Mouse (Mus musculus) CH12.LX (cell line): ENCODE data around the gene Brat1. TPM values are rescaled to one million over a fixed set of nuclear protein-coding genes. Genes with fewer than 3 reads are reported as not detected.
A peak's percentile ranks its signal among the peaks of the same experiment; 100 is the strongest.

Experiments used
- DNase-seq: peaks from one replicate; pipeline ENCODE4 v3.0.0-alpha.2; 2013; ENCODE audit errors: extremely low read depth
- H3K27ac ChIP-seq: 2 replicates; pipeline ENCODE4 v1.5.1; 2012; ENCODE audit warnings: low read depth, mild to moderate bottlenecking, control low read depth, moderate library complexity; ENCODE audit not compliant: insufficient read depth
- H3K27me3 ChIP-seq: replicated peaks from 2 replicates; pipeline ENCODE3; 2012; ENCODE audit warnings: inconsistent platforms
- H3K36me3 ChIP-seq, 2 experiments: replicated peaks in 1 of 2; 2 replicates each; pipeline versions ENCODE3 to v1.6.1; 2012; ENCODE audit warnings: inconsistent platforms in 1 of 2, low read length in 1 of 2, mild to moderate bottlenecking in 1 of 2, mixed read lengths in 1 of 2, moderate library complexity in 1 of 2; ENCODE audit not compliant: control insufficient read depth in 1 of 2, insufficient read depth in 1 of 2
- H3K4me1 ChIP-seq, 2 experiments: 2 replicates each; pipeline ENCODE4 v1.6.1; 2012; ENCODE audit warnings: inconsistent platforms in 1 of 2, moderate library complexity in 1 of 2; ENCODE audit not compliant: insufficient read depth in 2 of 2, control insufficient read depth in 1 of 2
- H3K4me2 ChIP-seq: 2 replicates; pipeline ENCODE4 v1.6.1; 2012; ENCODE audit warnings: low read depth, mild to moderate bottlenecking, control low read depth; ENCODE audit not compliant: poor library complexity, insufficient read depth, severe bottlenecking
- H3K4me3 ChIP-seq, 3 experiments: fragments of 150-350 bp in 1 of 3; sonication (generic) in 1 of 3; replicated peaks in 1 of 3; 2 replicates each; pipeline versions ENCODE3 to v1.5.1; 2011 to 2012; ENCODE audit warnings: low read depth in 2 of 3, low read length in 2 of 3, mild to moderate bottlenecking in 2 of 3, moderate library complexity in 2 of 3, control low read depth in 1 of 3, improper control_type of control experiment in 1 of 3, inconsistent platforms in 1 of 3, mixed read lengths in 1 of 3; ENCODE audit not compliant: poor library complexity in 1 of 3
- H3K79me2 ChIP-seq: replicated peaks from 2 replicates; pipeline ENCODE4 v1.6.1; 2012; ENCODE audit warnings: mild to moderate bottlenecking, moderate library complexity; ENCODE audit not compliant: control insufficient read depth, poor library complexity, insufficient read depth, severe bottlenecking; ENCODE audit errors: extremely low read depth
- H3K9ac ChIP-seq: 2 replicates; pipeline ENCODE4 v1.6.1; 2012; ENCODE audit warnings: low read depth, mild to moderate bottlenecking, control low read depth, moderate library complexity; ENCODE audit not compliant: insufficient read depth
- H3K9me3 ChIP-seq: replicated peaks from 2 replicates; pipeline ENCODE3; 2012; ENCODE audit warnings: low read length, inconsistent platforms, mixed read lengths
- CHD1 ChIP-seq: IDR thresholded peaks from 2 replicates; pipeline ENCODE4 v1.6.1; 2012; ENCODE audit warnings: low read depth, low read length, improper control_type of control experiment, inconsistent platforms
- CTCF ChIP-seq, 2 experiments: IDR thresholded peaks in 1 of 2; conservative IDR thresholded peaks in 1 of 2; 2 replicates each; pipeline ENCODE4 v1.5.1; 2011 to 2012; ENCODE audit warnings: low read depth in 2 of 2, low read length in 2 of 2, improper control_type of control experiment in 1 of 2, inconsistent platforms in 1 of 2, mild to moderate bottlenecking in 1 of 2, moderate library complexity in 1 of 2
- E2F4 ChIP-seq: IDR thresholded peaks from 2 replicates; pipeline ENCODE4 v1.6.1; 2011; ENCODE audit warnings: low read depth, low read length, improper control_type of control experiment; ENCODE audit not compliant: insufficient replicate concordance
- ELF1 ChIP-seq: IDR thresholded peaks from 2 replicates; pipeline ENCODE4 v1.6.1; 2014; ENCODE audit warnings: low read depth, mild to moderate bottlenecking, inconsistent platforms, low read length, improper control_type of control experiment
- EP300 ChIP-seq: IDR thresholded peaks from 2 replicates; pipeline ENCODE4 v1.6.1; 2011; ENCODE audit warnings: low read length, improper control_type of control experiment
- ETS1 ChIP-seq: conservative IDR thresholded peaks from 2 replicates; pipeline ENCODE4 v1.6.1; 2012; ENCODE audit warnings: low read depth, mild to moderate bottlenecking, inconsistent platforms, low read length, improper control_type of control experiment, moderate library complexity
- IRF4 ChIP-seq: IDR thresholded peaks from 2 replicates; pipeline ENCODE4 v1.6.1; 2014; ENCODE audit warnings: low read depth, mild to moderate bottlenecking, inconsistent platforms, low read length, improper control_type of control experiment
- JUND ChIP-seq: conservative IDR thresholded peaks from 2 replicates; pipeline ENCODE4 v1.6.1; 2011; ENCODE audit warnings: low read depth, low read length, improper control_type of control experiment
- MXI1 ChIP-seq: IDR thresholded peaks from 2 replicates; pipeline ENCODE4 v1.6.1; 2011; ENCODE audit warnings: mild to moderate bottlenecking, low read depth, low read length, improper control_type of control experiment
- MYC ChIP-seq: IDR thresholded peaks from 2 replicates; pipeline ENCODE4 v1.6.1; 2011; ENCODE audit warnings: low read depth, mild to moderate bottlenecking, improper control_type of control experiment, low read length
- NELFE ChIP-seq: IDR thresholded peaks from 2 replicates; pipeline ENCODE4 v1.6.1; 2011; ENCODE audit warnings: low read depth, low read length, improper control_type of control experiment
- PAX5 ChIP-seq: IDR thresholded peaks from 2 replicates; pipeline ENCODE4 v1.6.1; 2012; ENCODE audit warnings: low read length, inconsistent platforms, mixed read lengths
- POLR2A ChIP-seq: IDR thresholded peaks from 2 replicates; pipeline ENCODE4 v1.6.1; 2011; ENCODE audit warnings: low read depth, mild to moderate bottlenecking, improper control_type of control experiment, low read length
- RAD21 ChIP-seq: IDR thresholded peaks from 2 replicates; pipeline ENCODE4 v1.6.1; 2011; ENCODE audit warnings: low read depth, mild to moderate bottlenecking, low read length, improper control_type of control experiment, moderate library complexity
- SIN3A ChIP-seq: IDR thresholded peaks from 2 replicates; pipeline ENCODE4 v1.6.1; 2012; ENCODE audit warnings: low read length, improper control_type of control experiment, inconsistent platforms
- SMC3 ChIP-seq: IDR thresholded peaks from 2 replicates; pipeline ENCODE4 v1.6.1; 2011; ENCODE audit warnings: low read depth, low read length, improper control_type of control experiment
- TBP ChIP-seq: conservative IDR thresholded peaks from 2 replicates; pipeline ENCODE4 v1.6.1; 2011; ENCODE audit warnings: low read depth, low read length, improper control_type of control experiment
- TCF12 ChIP-seq: IDR thresholded peaks from 2 replicates; pipeline ENCODE4 v1.6.1; 2014; ENCODE audit warnings: low read depth, mild to moderate bottlenecking, inconsistent platforms, low read length, improper control_type of control experiment
- UBTF ChIP-seq: IDR thresholded peaks from 2 replicates; pipeline ENCODE4 v1.6.1; 2012; ENCODE audit warnings: low read depth, mild to moderate bottlenecking, inconsistent platforms, low read length, improper control_type of control experiment, moderate library complexity
- USF1 ChIP-seq: IDR thresholded peaks from 2 replicates; pipeline ENCODE4 v1.6.1; 2014; ENCODE audit warnings: low read depth, mild to moderate bottlenecking, inconsistent platforms, low read length, improper control_type of control experiment
- USF2 ChIP-seq: conservative IDR thresholded peaks from 2 replicates; pipeline ENCODE4 v1.6.1; 2011; ENCODE audit warnings: low read depth, low read length, improper control_type of control experiment
- ZC3H11A ChIP-seq: IDR thresholded peaks from 2 replicates; pipeline ENCODE4 v1.6.1; 2012; ENCODE audit warnings: low read depth, mild to moderate bottlenecking, inconsistent platforms, low read length, improper control_type of control experiment
- ZKSCAN1 ChIP-seq: IDR thresholded peaks from 2 replicates; pipeline ENCODE4 v1.6.1; 2012; ENCODE audit warnings: low read depth, inconsistent platforms, low read length, improper control_type of control experiment, borderline replicate concordance
- ZMIZ1 ChIP-seq: IDR thresholded peaks from 2 replicates; pipeline ENCODE4 v1.6.1; 2012; ENCODE audit warnings: low read depth, mild to moderate bottlenecking, inconsistent platforms, low read length, improper control_type of control experiment
- ZNF384 ChIP-seq: IDR thresholded peaks from 2 replicates; pipeline ENCODE4 v1.6.1; 2012; ENCODE audit warnings: low read depth, low read length, improper control_type of control experiment, inconsistent platforms
- dilution Hi-C: fragments of 300-500 bp; cut with MboI; formaldehyde crosslinking; loops from 2 replicates; pipeline ENCODE4 v1.14.3; 2020; ENCODE audit warnings: low sequenced_read_pairs; ENCODE audit not compliant: extremely low pct_unique_long_range_greater_than_20kb, extremely low pct_ligation_motif_present
- in situ Hi-C: fragments of 300-500 bp; cut with MboI; formaldehyde crosslinking; loops from 3 replicates; pipeline ENCODE4 v1.14.3; 2019; ENCODE audit warnings: low sequenced_read_pairs, low pct_ligation_motif_present, low pct_unique_long_range_greater_than_20kb, mixed read lengths
- polyA plus RNA-seq: library from polyadenylated mRNA; unstranded; fragments of >175 nt; gene quantifications from 2 replicates; pipeline ENCODE4 v1.2.1, GENCODE M21; 2012; ENCODE audit warnings: low read depth; ENCODE audit not compliant: insufficient read length
- total RNA-seq, 2 experiments: library from RNA; depleted of rRNA; stranded (reverse); fragments of 300-350 nt in 1 of 2; fragments of >200 nt in 1 of 2; gene quantifications; 2 replicates each; pipeline ENCODE4 v1.2.3; 2012 to 2014

The Brat1 gene
- total and polyA plus RNA-seq, 3 experiments: 9.8 to 15.0 (median 10.9) TPM

DNA sequence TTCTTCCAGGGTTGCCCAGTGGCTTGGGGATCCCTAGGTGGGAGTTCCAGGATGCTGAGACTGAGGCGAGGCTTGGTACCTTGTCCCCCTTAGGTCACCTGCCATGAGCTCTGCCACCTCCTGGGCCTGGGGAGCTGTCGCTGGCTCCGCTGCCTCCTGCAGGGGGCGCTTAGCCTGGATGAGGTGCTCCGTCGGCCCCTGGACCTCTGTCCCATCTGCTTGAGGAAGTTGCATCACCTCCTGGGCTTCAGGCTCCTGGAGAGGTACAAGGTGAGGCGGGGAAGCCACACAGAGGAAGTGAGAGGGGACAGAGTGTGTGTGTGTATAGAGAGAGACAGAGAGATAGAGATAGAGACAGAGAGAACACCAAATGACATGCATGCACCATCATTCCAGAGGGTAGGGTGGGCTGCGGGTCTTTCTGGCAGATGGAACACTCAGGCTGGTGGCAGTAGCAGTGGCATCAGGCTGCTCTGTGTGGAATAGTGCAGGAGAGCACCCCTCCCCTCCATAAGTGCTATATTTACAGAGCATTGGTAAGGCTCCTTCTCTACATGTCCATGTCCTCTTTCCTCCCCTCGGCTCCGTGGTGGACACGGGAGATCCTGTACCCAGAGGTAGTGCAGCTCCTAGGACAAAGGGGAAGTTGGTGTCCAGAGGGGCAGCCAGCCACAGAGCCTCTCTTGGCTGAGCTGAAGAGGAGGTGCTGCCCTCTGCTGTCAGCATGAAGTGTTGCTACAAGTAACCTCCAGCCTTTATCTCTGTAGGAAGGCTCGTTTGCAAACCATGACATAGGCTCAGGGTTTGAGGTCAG, 44.5 kb downstream of the Brat1 start (continued):
- TF ChIP-seq USF2 (no peak), CTCF (conservative IDR thresholded peaks at IDR 0.05 in 1 of 2, IDR thresholded peaks at IDR 0.05 in 1 of 2; ENCODE audit: low read depth in 2 of 2, low read length in 2 of 2) (peak; percentile 84 to 91), ELF1 (peak; percentile 71), USF1 (no peak), JUND (peak; percentile 43; the same call in 1 of the 2 replicates), ZKSCAN1 (no peak), POLR2A (peak; percentile 42; the same call in 1 of the 2 replicates), UBTF (no peak), SIN3A (peak; percentile 63; the same call in 1 of the 2 replicates), NELFE (peak; percentile 12; the same call in 1 of the 2 replicates), ETS1 (peak; percentile 32; the same call in 1 of the 2 replicates), PAX5 (no peak), E2F4 (no peak), MXI1 (no peak), EP300 (peak; percentile 64), MYC (peak; percentile 74; the same call in 1 of the 2 replicates), ZC3H11A (no peak), TCF12 (peak; percentile 68; the same call in 1 of the 2 replicates), CHD1 (no peak)

- DNase-seq: peak; percentile 49
- Histone ChIP-seq H3K4me1 (peaks cover 16 to 33% of the 10 kb centered on the region in 2 experiments), H3K4me2 (no peak overlapping the region), H3K9ac (no peak overlapping the region), H3K27ac (no peak overlapping the region), H3K9me3 (peaks cover 14% of the 10 kb centered on the region), H3K27me3 (no peaks in the 10 kb centered on the region), H3K79me2 (no peaks in the 10 kb centered on the region), H3K4me3 (no peak overlapping the region), H3K36me3 (peaks cover 26 to 74% of the 10 kb centered on the region in 2 experiments)
- in situ Hi-C loops: no loop called here
- dilution Hi-C loops: no loop called here
- TF ChIP-seq RAD21: peak; percentile 8
- TF ChIP-seq CTCF (conservative IDR thresholded peaks at IDR 0.05 in 1 of 2, IDR thresholded peaks at IDR 0.05 in 1 of 2; ENCODE audit: low read depth in 2 of 2, low read length in 2 of 2): peak; percentile 66 to 80
- TF ChIP-seq ZMIZ1: no peak
- TF ChIP-seq CHD1: no peak
- peak; percentile 65 for TF ChIP-seq ZNF384
- TF ChIP-seq IRF4: no peak
- no peak for TF ChIP-seq TBP
- no peak for TF ChIP-seq EP300
- TF ChIP-seq SMC3: no peak
Measured at GRCm38 (mm10) chr5:140750925-140751324, 46.1 kb downstream of the Brat1 start.
